Mouse (Mus musculus): Measurements from ENCODE around the gene Os9.

- TF ChIP-seq CTCF (IDR thresholded peaks at IDR 0.05; ENCODE audit: low read depth, low read length) (no peak), GATA1 (IDR thresholded peaks at IDR 0.05; ENCODE audit: borderline replicate concordance, low read length) (no peak), TAL1 (conservative IDR thresholded peaks at IDR 0.05; ENCODE audit: low read depth, low read length) (no peak), GATA2 (IDR thresholded peaks at IDR 0.05; ENCODE audit: borderline replicate concordance, low read depth, low read length) (no peak)
Measured at GRCm38 (mm10) chr10:127056490-127056889, 64.4 kb downstream of the Os9 start.
